Mouse (Mus musculus) neural tube, embryonic 11.5 days (tissue): ENCODE data around the gene Prokr1. TPM values are rescaled to one million over a fixed set of nuclear protein-coding genes. Genes with fewer than 3 reads are reported as not detected.
"Not testable (repeated sequence)": the region's sequence is repeated elsewhere in the genome, so short reads cannot be mapped to it uniquely, and the experiment has no call there.

Experiments used
- ATAC-seq: fragments of 200-750 bp; cut with Nextera tagmentation; 2 replicates; pipeline ENCODE4 v1.8.0; 2017; ENCODE audit warnings: moderate number of reproducible peaks, mild to moderate bottlenecking, moderate TSS enrichment, moderate library complexity; ENCODE audit not compliant: insufficient read depth, low FRiP score, low TSS enrichment
- DNase-seq: peaks from one replicate; pipeline ENCODE4 v3.0.0-alpha.2; 2015; ENCODE audit warnings: low spot score
- H3K27ac ChIP-seq: fragments of 300-500 bp; sonication (generic); 2 replicates; pipeline ENCODE4 v1.5.1; 2014; ENCODE audit warnings: low read depth, mild to moderate bottlenecking, low read length
- H3K27me3 ChIP-seq: fragments of 300-500 bp; sonication (generic); 2 replicates; pipeline ENCODE4 v1.6.1; 2014; ENCODE audit warnings: mild to moderate bottlenecking, low read length, mixed read lengths; ENCODE audit not compliant: control insufficient read depth, insufficient read depth
- H3K36me3 ChIP-seq: fragments of 300-500 bp; sonication (generic); 2 replicates; pipeline ENCODE4 v1.6.1; 2014; ENCODE audit warnings: mild to moderate bottlenecking, low read length, moderate library complexity, mixed read lengths; ENCODE audit not compliant: control insufficient read depth, insufficient read depth
- H3K4me1 ChIP-seq: fragments of 300-500 bp; sonication (generic); 2 replicates; pipeline ENCODE4 v1.6.1; 2014; ENCODE audit warnings: low read length, mixed read lengths; ENCODE audit not compliant: control insufficient read depth, insufficient read depth
- H3K4me2 ChIP-seq: fragments of 300-500 bp; sonication (generic); 2 replicates; pipeline ENCODE4 v1.6.1; 2014; ENCODE audit warnings: low read depth, mild to moderate bottlenecking, moderate library complexity
- H3K4me3 ChIP-seq: fragments of 300-500 bp; sonication (generic); 2 replicates; pipeline ENCODE4 v1.5.1; 2014; ENCODE audit warnings: low read depth, low read length
- H3K9ac ChIP-seq: fragments of 300-500 bp; sonication (generic); 2 replicates; pipeline ENCODE4 v1.6.1; 2014; ENCODE audit warnings: mild to moderate bottlenecking, low read length
- H3K9me3 ChIP-seq: fragments of 300-500 bp; sonication (generic); 2 replicates; pipeline ENCODE4 v1.6.1; 2016; ENCODE audit warnings: low read length; ENCODE audit not compliant: control insufficient read depth
- WGBS: fragments of 180-500 bp; shearing (Covaris S2); extraction: QIAGEN DNeasy Blood & Tissue Kit; methylation state at CpG from one replicate; pipeline ENCODE4 v1.1.7; 2014; 5-methylcytosine and 5-hydroxymethylcytosine counted together
- polyA plus RNA-seq: library from polyadenylated mRNA; unstranded; fragments of >200 nt; fragmentation: Nextera tagmentation; extraction: Ambion mirVana; gene quantifications from 2 replicates; pipeline ENCODE4 v1.2.1, GENCODE M21; 2014

Gene Prokr1
- 3.4 and 3.6 TPM in 2 replicates for polyA plus RNA-seq

GRCm38 (mm10) chr6:87590394-87591281 lies at the start of gene Prokr1:
Prokr1 (minus strand) TSS chr6:87590743.
- H3K27me3 ChIP-seq = no peaks in the 10 kb centered on the region
- H3K4me1 ChIP-seq = peaks cover 9% of the 10 kb centered on the region
- peak; percentile 87 for ATAC-seq
- H3K4me3 ChIP-seq = peak within 1 kb of the TSS; percentile 41
- peak; percentile 81 for DNase-seq
- under 1% methylated on average over 34 of the region's 34 CpGs for WGBS
- peak within 1 kb of the TSS; percentile 56 for H3K9ac ChIP-seq
- H3K27ac ChIP-seq = no peak within 1 kb of the TSS
- H3K4me2 ChIP-seq = peak within 1 kb of the TSS; percentile 88
- H3K36me3 ChIP-seq = no peaks in the 10 kb centered on the region
- no peaks in the 10 kb centered on the region for H3K9me3 ChIP-seq

- Histone ChIP-seq H3K27me3 (no peaks in the 10 kb centered on the region), H3K4me1 (no peaks in the 10 kb centered on the region), H3K27ac (no peak overlapping the region), H3K4me2 (no peak overlapping the region), H3K9ac (no peak overlapping the region), H3K36me3 (no peaks in the 10 kb centered on the region), H3K4me3 (no peak overlapping the region), H3K9me3 (no peaks in the 10 kb centered on the region)
- no peak for DNase-seq
- no peak for ATAC-seq
- WGBS = 68% methylated on average over 11 of the region's 11 CpGs
These were observed 47.7 kb upstream of the Prokr1 start for GRCm38 (mm10) chr6:87638134-87638660.

DNA sequence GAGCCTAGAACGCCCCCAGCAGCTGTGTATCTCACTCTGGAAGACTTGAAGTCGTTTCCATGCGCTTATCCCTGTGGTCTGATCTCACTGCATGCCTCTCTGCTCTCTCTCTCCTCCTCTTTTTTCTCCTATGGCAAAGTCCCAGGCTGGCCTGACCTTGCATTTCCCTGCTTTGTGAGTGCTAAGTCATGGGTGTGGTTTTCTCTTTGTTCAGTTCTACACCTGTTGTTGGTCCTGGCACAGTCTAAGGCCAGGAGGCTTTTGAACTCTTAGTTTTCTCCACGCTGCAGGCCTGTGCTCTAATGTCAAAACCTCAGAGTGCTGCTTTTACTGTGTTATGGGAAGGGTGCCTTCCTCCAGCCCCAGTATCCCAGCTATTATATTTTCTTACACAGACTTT lies 41.6 kb upstream of the Prokr1 start:
- H3K27me3 ChIP-seq = no peaks in the 10 kb centered on the region
- 85% methylated on average over 4 of the region's 4 CpGs for WGBS
- no peaks in the 10 kb centered on the region for H3K4me1 ChIP-seq
- no peak overlapping the region for H3K27ac ChIP-seq
- H3K4me3 ChIP-seq = no peak overlapping the region
- no peaks in the 10 kb centered on the region for H3K36me3 ChIP-seq
- no peak for ATAC-seq
- no peak overlapping the region for H3K4me2 ChIP-seq
- no peaks in the 10 kb centered on the region for H3K9me3 ChIP-seq
- DNase-seq = no peak
- H3K9ac ChIP-seq = no peak overlapping the region

DNA sequence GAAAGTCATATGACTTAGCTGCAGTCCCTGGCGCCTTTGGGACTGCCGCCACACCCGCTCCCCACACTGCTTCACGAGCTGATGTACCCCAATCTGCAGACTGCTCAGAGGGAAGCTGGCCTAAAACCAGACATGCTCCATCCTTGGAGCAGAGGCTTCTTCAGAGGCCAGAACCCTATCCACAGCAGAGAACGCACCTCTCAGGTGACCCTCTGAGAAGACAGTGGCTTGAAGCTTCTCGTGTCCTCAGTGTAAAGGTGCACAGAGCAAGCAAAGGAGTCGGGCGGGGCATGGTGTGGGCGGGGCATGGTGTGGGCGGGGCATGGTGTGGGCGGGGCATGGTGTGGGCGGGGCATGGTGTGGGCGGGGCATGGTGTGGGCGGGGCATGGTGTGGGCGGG lies 38.4 kb upstream of the Prokr1 start:
- H3K9ac ChIP-seq, H3K36me3 ChIP-seq, H3K4me3 ChIP-seq, H3K27me3 ChIP-seq, H3K9me3 ChIP-seq, H3K27ac ChIP-seq, H3K4me1 ChIP-seq, H3K4me2 ChIP-seq, DNase-seq, ATAC-seq: not testable (repeated sequence)
- 93% methylated on average over 9 of the region's 15 CpGs for WGBS

- Histone ChIP-seq H3K27me3 (no peaks in the 10 kb centered on the region), H3K27ac (no peak overlapping the region), H3K4me2 (no peak overlapping the region), H3K9ac (no peak overlapping the region), H3K4me1 (no peaks in the 10 kb centered on the region), H3K9me3 (no peaks in the 10 kb centered on the region), H3K4me3 (no peak overlapping the region), H3K36me3 (no peaks in the 10 kb centered on the region)
- no peak for ATAC-seq
- DNase-seq = no peak
- WGBS = 86% methylated on average over 3 of the region's 3 CpGs
These were observed 32.6 kb upstream of the Prokr1 start for GRCm38 (mm10) chr6:87623151-87623550.

GRCm38 (mm10) chr6:87621281-87621680 lies 30.7 kb upstream of the Prokr1 start:
- 77% methylated on average over 3 of the region's 3 CpGs for WGBS
- no peak overlapping the region for H3K4me3 ChIP-seq
- DNase-seq = no peak
- no peak overlapping the region for H3K4me2 ChIP-seq
- no peaks in the 10 kb centered on the region for H3K27me3 ChIP-seq
- no peaks in the 10 kb centered on the region for H3K4me1 ChIP-seq
- no peak for ATAC-seq
- no peaks in the 10 kb centered on the region for H3K9me3 ChIP-seq
- H3K27ac ChIP-seq = no peak overlapping the region
- no peaks in the 10 kb centered on the region for H3K36me3 ChIP-seq
- no peak overlapping the region for H3K9ac ChIP-seq

- H3K4me1 ChIP-seq = no peaks in the 10 kb centered on the region
- H3K4me3 ChIP-seq = no peak overlapping the region
- DNase-seq = no peak
- WGBS = 77% methylated on average over 8 of the region's 8 CpGs
- H3K27ac ChIP-seq = no peak overlapping the region
- H3K9me3 ChIP-seq = no peaks in the 10 kb centered on the region
- no peak overlapping the region for H3K4me2 ChIP-seq
- H3K9ac ChIP-seq = no peak overlapping the region
- no peaks in the 10 kb centered on the region for H3K36me3 ChIP-seq
- no peaks in the 10 kb centered on the region for H3K27me3 ChIP-seq
- no peak for ATAC-seq
These were observed 27.5 kb upstream of the Prokr1 start for GRCm38 (mm10) chr6:87618021-87618420.

GRCm38 (mm10) chr6:87615696-87616083 lies 25.1 kb upstream of the Prokr1 start:
- no peaks in the 10 kb centered on the region for H3K9me3 ChIP-seq
- no peaks in the 10 kb centered on the region for H3K36me3 ChIP-seq
- H3K4me3 ChIP-seq = no peak overlapping the region
- no peaks in the 10 kb centered on the region for H3K27me3 ChIP-seq
- no peak overlapping the region for H3K9ac ChIP-seq
- DNase-seq (no peak), ATAC-seq (no peak)
- H3K4me2 ChIP-seq = no peak overlapping the region
- whole genome bisulfite sequencing = 94% methylated on average over 14 of the region's 14 CpGs
- no peak overlapping the region for H3K27ac ChIP-seq
- H3K4me1 ChIP-seq = no peaks in the 10 kb centered on the region
